ENCODE assay signal across 7 mouse cellular contexts in genomic region chr3:28772919-28773318, GRCm38 (mm10). TPM values are rescaled to one million over a fixed set of nuclear protein-coding genes. Genes with fewer than 3 reads are reported as not detected.
A peak's percentile ranks its signal among the peaks of the same experiment; 100 is the strongest.
DNase-seq lines count a peak whose midpoint lies in the region; ATAC-seq and TF ChIP-seq lines count a peak whose summit lies in the region.
"Not testable (repeated sequence)": the region's sequence is repeated elsewhere in the genome, so short reads cannot be mapped to it uniquely, and the experiment has no call there.

No protein-coding gene starts in this region.

- TF ChIP-seq POLR2A in MEL (IDR thresholded peaks at IDR 0.05; ENCODE audit: control insufficient read depth in 1 of 2, insufficient read depth in 1 of 2, low read depth in 1 of 2, low read length in 2 of 2, poor library complexity in 1 of 2); bone marrow macrophage, adult 2 months (IDR thresholded peaks at IDR 0.05; ENCODE audit: borderline replicate concordance, low read depth, low read length): not testable (repeated sequence)

- not testable (repeated sequence) for H3K27me3 ChIP-seq in MEL (ENCODE audit: control insufficient read depth in 1 of 2, insufficient read depth in 2 of 2, low read length in 2 of 2); liver, postnatal 0 days (ENCODE audit: insufficient read depth, low read length); splenic B cell, adult 2 months (ENCODE audit: control insufficient read depth, insufficient read depth, low read length, poor library complexity, severe bottlenecking)

- peak; percentile 22 to 36 (median 30); a peak in 3 of 6 replicates for TF ChIP-seq CTCF in MEL (IDR thresholded peaks at IDR 0.05 in 2 of 3, conservative IDR thresholded peaks at IDR 0.05 in 1 of 3; ENCODE audit: control insufficient read depth in 1 of 3, insufficient read depth in 1 of 3, low read depth in 2 of 3, low read length in 3 of 3, poor library complexity in 1 of 3, severe bottlenecking in 1 of 3)
- 0 out of 2 replicates have a peak, but pooled peaks have one; percentile 14 for TF ChIP-seq CTCF in bone marrow macrophage, adult 2 months (IDR thresholded peaks at IDR 0.05; ENCODE audit: low read depth, low read length)
- TF ChIP-seq CTCF in layer of hippocampus, adult 2 months (conservative IDR thresholded peaks at IDR 0.05) = peak; percentile 23; the same call in 1 of the 2 replicates
- TF ChIP-seq CTCF in liver, postnatal 0 days (IDR thresholded peaks at IDR 0.05; ENCODE audit: low read depth) = peak; percentile 31

- H3K9me3 ChIP-seq in MEL (replicated peaks; ENCODE audit: insufficient read depth, low read length); liver, postnatal 0 days (ENCODE audit: low read length): not testable (repeated sequence)

- not testable (repeated sequence) for H3K27ac ChIP-seq in MEL (ENCODE audit: control insufficient read depth, low read depth, low read length); bone marrow macrophage, adult 2 months (ENCODE audit: insufficient read depth, low read depth, low read length); layer of hippocampus, adult 2 months; liver, postnatal 0 days (ENCODE audit: low read depth)

- not testable (repeated sequence) for H3K4me2 ChIP-seq in liver, postnatal 0 days (ENCODE audit: low read depth, low read length)

- 52% methylated on average over 4 of the region's 4 CpGs for WGBS in liver, postnatal 0 days (ENCODE audit: insufficient replicate concordance)

- TF ChIP-seq RAD21 in MEL (IDR thresholded peaks at IDR 0.05; ENCODE audit: low read depth, low read length) = not testable (repeated sequence)

- not testable (repeated sequence) for TF ChIP-seq EP300 in MEL (IDR thresholded peaks at IDR 0.05; ENCODE audit: low read depth in 1 of 2, low read length in 2 of 2); liver, postnatal 0 days (IDR thresholded peaks at IDR 0.05; ENCODE audit: low read depth)

- H3K9ac ChIP-seq in MEL (ENCODE audit: control insufficient read depth, low read depth, low read length, poor library complexity, severe bottlenecking); liver, postnatal 0 days (replicated peaks): not testable (repeated sequence)

- DNase-seq in CD4-positive, CD25-positive, alpha-beta regulatory T cell, adult 2 months (ENCODE audit: low read depth, low spot score) = peak; percentile 51
- peak; percentile 20 for DNase-seq in MEL (ENCODE audit: low read depth, low spot score)
- peak; percentile 32 for DNase-seq in induced T-regulatory cell, adult 2 months (ENCODE audit: low read depth)
- DNase-seq in layer of hippocampus, adult 2 months (ENCODE audit: low spot score in 2 of 2); liver, postnatal 0 days: not testable (repeated sequence)
- DNase-seq in splenic B cell, adult 2 months (ENCODE audit: low read depth, low spot score) = peak; percentile 16

- peaks cover 6 to 13% of the 10 kb centered on the region in 2 experiments for H3K4me1 ChIP-seq in MEL (ENCODE audit: control insufficient read depth in 1 of 2, insufficient read depth in 2 of 2, low read length in 2 of 2)
- not testable (repeated sequence) for H3K4me1 ChIP-seq in bone marrow macrophage, adult 2 months (ENCODE audit: control insufficient read depth, insufficient read depth, low read length)
- H3K4me1 ChIP-seq in liver, postnatal 0 days (ENCODE audit: insufficient read depth) = peaks cover 13% of the 10 kb centered on the region; the same call in 1 of the 2 replicates

- H3K79me2 ChIP-seq in MEL (ENCODE audit: control insufficient read depth, insufficient read depth, low read length, poor library complexity) = not testable (repeated sequence)

- peaks cover 0 to 17% of the 10 kb centered on the region in 2 experiments; a peak in 2 of 4 replicates for H3K36me3 ChIP-seq in MEL (ENCODE audit: control insufficient read depth in 1 of 2, insufficient read depth in 2 of 2, low read length in 2 of 2)
- H3K36me3 ChIP-seq in liver, postnatal 0 days (replicated peaks; ENCODE audit: insufficient read depth, low read length); splenic B cell, adult 2 months (ENCODE audit: control insufficient read depth, insufficient read depth, low read length, poor library complexity, severe bottlenecking): not testable (repeated sequence)

- ATAC-seq in liver, postnatal 0 days = not testable (repeated sequence)

- H3K4me3 ChIP-seq in MEL (ENCODE audit: control insufficient read depth in 1 of 2, insufficient read depth in 1 of 2, low read depth in 2 of 2, low read length in 2 of 2); bone marrow macrophage, adult 2 months (ENCODE audit: insufficient read depth, low read length); layer of hippocampus, adult 2 months; liver, postnatal 0 days (ENCODE audit: low read depth, low read length): not testable (repeated sequence)

RNA-seq across cellular contexts. Expression of gene Eif5a2, which starts 8.2 kb away (rescaled TPM):
- 5.8 and 6.1 TPM in 2 replicates for total RNA-seq in MEL (2012; rRNA removed)
- 1 to 10 TPM in 1 of 2 experiments, not detected in 1; 7.3 TPM for polyA plus RNA-seq in MEL (2012; ENCODE audit: insufficient read depth in 1 of 2, insufficient read length in 2 of 2, low read depth in 1 of 2, low replicate concordance in 2 of 2, missing spikeins in 1 of 2)
- 5.7 and 7.2 TPM in 2 replicates for polyA plus RNA-seq in bone marrow macrophage, adult 2 months (2012; ENCODE audit: insufficient read depth, insufficient read length, missing spikeins)
- 10 to 100 TPM; 30.5 to 31.8 TPM for total RNA-seq in layer of hippocampus, adult 2 months (2021)
- polyA plus RNA-seq in liver, postnatal 0 days (2015; fragmentation: Nextera tagmentation; extraction: Ambion mirVana) = 1.3 and 1.4 TPM in 2 replicates

RNA-seq across cellular contexts. Expression of gene Rpl22l1, which starts 32.3 kb away (rescaled TPM):
- 97.8 and 305 TPM in 2 replicates for total RNA-seq in MEL (2012; rRNA removed)
- 10 to 100 TPM in 1 of 2 experiments, not detected in 1; 84.5 TPM for polyA plus RNA-seq in MEL (2012; ENCODE audit: insufficient read depth in 1 of 2, insufficient read length in 2 of 2, low read depth in 1 of 2, low replicate concordance in 2 of 2, missing spikeins in 1 of 2)
- 236 and 242 TPM in 2 replicates for polyA plus RNA-seq in bone marrow macrophage, adult 2 months (2012; ENCODE audit: insufficient read depth, insufficient read length, missing spikeins)
- 100 to 1,000 TPM; 200 to 208 TPM for total RNA-seq in layer of hippocampus, adult 2 months (2021)
- 247 and 263 TPM in 2 replicates for polyA plus RNA-seq in liver, postnatal 0 days (2015; fragmentation: Nextera tagmentation; extraction: Ambion mirVana)
